Mouse (Mus musculus) myocyte (in vitro differentiated cells): ENCODE measurements at regions not wholly inside any gene's neighbourhood (a gene's known extent, or its start where the extent isn't known, plus 50 kb on each side); places are given as distances from the start of the nearest gene placed in this dataset.

Experiments
- H3K27me3 ChIP-seq: one replicate; pipeline ENCODE4 v1.6.1; 2011; ENCODE audit not compliant: control insufficient read depth, insufficient read depth, insufficient read length
- H3K36me3 ChIP-seq: one replicate; pipeline ENCODE4 v1.6.1; 2011; ENCODE audit not compliant: control insufficient read depth, insufficient read depth
- H3K4me2 ChIP-seq: one replicate; pipeline ENCODE4 v1.6.1; 2011; ENCODE audit warnings: low read depth, control low read depth
- H3K4me3 ChIP-seq: one replicate; pipeline ENCODE4 v1.5.1; 2011; ENCODE audit warnings: mild to moderate bottlenecking, control low read depth, moderate library complexity
- H3K79me2 ChIP-seq: one replicate; pipeline ENCODE4 v1.6.1; 2011; ENCODE audit not compliant: control insufficient read depth, insufficient read depth
- H3ac ChIP-seq: one replicate; pipeline ENCODE4 v1.6.1; 2011; ENCODE audit not compliant: control insufficient read depth, insufficient read length
- CEBPB ChIP-seq: IDR thresholded peaks from 2 replicates; pipeline ENCODE4 v1.6.1; 2011; ENCODE audit warnings: mild to moderate bottlenecking, moderate library complexity; ENCODE audit not compliant: poor library complexity, insufficient read depth, severe bottlenecking
- E2F4 ChIP-seq: IDR thresholded peaks from one replicate; pipeline ENCODE4 v1.6.1; 2011; ENCODE audit warnings: mild to moderate bottlenecking, control low read depth, moderate library complexity; ENCODE audit not compliant: insufficient read depth
- MAX ChIP-seq: IDR thresholded peaks from one replicate; pipeline ENCODE4 v1.6.1; 2011; ENCODE audit warnings: low read depth, mild to moderate bottlenecking, control low read depth
- MYOD1 ChIP-seq, 3 experiments: IDR thresholded peaks; one replicate each; pipeline ENCODE4 v1.6.1; 2011; ENCODE audit warnings: control low read depth in 2 of 3, low read depth in 2 of 3, mild to moderate bottlenecking in 2 of 3, moderate library complexity in 1 of 3; ENCODE audit not compliant: insufficient read length in 2 of 3, control insufficient read depth in 1 of 3
- MYOG ChIP-seq, 3 experiments: IDR thresholded peaks; one replicate each; pipeline ENCODE4 v1.6.1; 2011; ENCODE audit warnings: control low read depth in 2 of 3, low read depth in 2 of 3, mild to moderate bottlenecking in 2 of 3; ENCODE audit not compliant: insufficient read length in 2 of 3, control insufficient read depth in 1 of 3, insufficient read depth in 1 of 3
- POLR2A ChIP-seq: IDR thresholded peaks from one replicate; pipeline ENCODE4 v1.6.1; 2011; ENCODE audit warnings: low read depth, mild to moderate bottlenecking, control low read depth, moderate library complexity; ENCODE audit not compliant: insufficient read length
- POLR2AphosphoS2 ChIP-seq: IDR thresholded peaks from one replicate; pipeline ENCODE4 v1.6.1; 2011; ENCODE audit warnings: low read depth, control low read depth; ENCODE audit not compliant: insufficient read length
- REST ChIP-seq: IDR thresholded peaks from one replicate; pipeline ENCODE4 v1.6.1; 2011; ENCODE audit warnings: mild to moderate bottlenecking, control low read depth, moderate library complexity; ENCODE audit not compliant: insufficient read depth, insufficient read length
- SRF ChIP-seq: IDR thresholded peaks from one replicate; pipeline ENCODE4 v1.6.1; 2011; ENCODE audit warnings: low read depth; ENCODE audit not compliant: control insufficient read depth, insufficient read length
- TCF12 ChIP-seq: IDR thresholded peaks from one replicate; pipeline ENCODE4 v1.6.1; 2011; ENCODE audit warnings: mild to moderate bottlenecking, control low read depth; ENCODE audit not compliant: poor library complexity, insufficient read depth, severe bottlenecking
- TCF3 ChIP-seq: IDR thresholded peaks from one replicate; pipeline ENCODE4 v1.6.1; 2011; ENCODE audit warnings: low read depth, control low read depth; ENCODE audit not compliant: insufficient read length
- USF1 ChIP-seq: IDR thresholded peaks from one replicate; pipeline ENCODE4 v1.6.1; 2011; ENCODE audit warnings: low read depth, mild to moderate bottlenecking, control low read depth, moderate library complexity

DNA sequence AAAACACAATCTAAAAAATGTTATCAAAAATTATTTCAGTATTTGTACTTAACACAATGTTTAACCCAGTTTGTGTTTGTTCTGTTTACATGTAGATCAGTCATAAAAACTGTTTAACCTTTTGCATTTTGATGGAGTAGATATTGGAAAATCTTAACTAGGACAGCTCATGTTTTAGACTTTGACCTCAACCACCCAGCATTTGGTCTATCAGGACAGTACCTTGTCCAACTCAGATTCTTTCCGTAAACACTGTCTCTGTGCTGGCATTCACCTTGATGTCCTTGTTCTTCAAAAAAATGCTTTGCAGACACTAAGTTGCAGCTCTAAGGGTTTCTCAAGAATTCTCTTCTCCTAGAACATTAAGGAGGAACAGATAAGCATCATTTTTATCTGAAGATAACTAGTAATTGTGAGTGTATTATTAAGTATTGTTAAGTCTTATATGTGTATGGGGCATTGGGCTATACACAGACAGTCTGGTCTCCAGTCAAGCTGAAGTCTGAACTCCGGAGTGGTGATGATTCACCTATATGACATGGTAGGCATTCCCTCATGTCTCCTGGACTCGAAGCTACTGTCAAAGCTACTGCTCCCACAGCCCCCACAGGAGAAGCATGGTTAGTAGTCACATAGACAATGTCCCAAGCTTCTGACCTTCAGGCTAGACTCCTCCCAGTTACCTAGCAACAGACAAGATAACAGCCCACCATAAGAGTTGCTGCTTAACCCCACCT is 153.0 kb downstream of the Il15 start:
- no peak for TF ChIP-seq REST
- TF ChIP-seq CEBPB: no peak
- no peak for TF ChIP-seq MYOD1 (IDR thresholded peaks at IDR 0.05; ENCODE audit: control insufficient read depth in 1 of 3, insufficient read length in 2 of 3, low read depth in 2 of 3)
- no peak for TF ChIP-seq POLR2A
- no peak for TF ChIP-seq E2F4
- TF ChIP-seq MYOG (IDR thresholded peaks at IDR 0.05; ENCODE audit: control insufficient read depth in 1 of 3, insufficient read depth in 1 of 3, insufficient read length in 2 of 3, low read depth in 2 of 3): no peak
- H3K79me2 ChIP-seq: no peaks in the 10 kb centered on the region
- no peak overlapping the region for H3ac ChIP-seq
- no peaks in the 10 kb centered on the region for H3K27me3 ChIP-seq
- H3K4me3 ChIP-seq: no peak overlapping the region
- no peak overlapping the region for H3K4me2 ChIP-seq
- H3K36me3 ChIP-seq: no peaks in the 10 kb centered on the region

DNA sequence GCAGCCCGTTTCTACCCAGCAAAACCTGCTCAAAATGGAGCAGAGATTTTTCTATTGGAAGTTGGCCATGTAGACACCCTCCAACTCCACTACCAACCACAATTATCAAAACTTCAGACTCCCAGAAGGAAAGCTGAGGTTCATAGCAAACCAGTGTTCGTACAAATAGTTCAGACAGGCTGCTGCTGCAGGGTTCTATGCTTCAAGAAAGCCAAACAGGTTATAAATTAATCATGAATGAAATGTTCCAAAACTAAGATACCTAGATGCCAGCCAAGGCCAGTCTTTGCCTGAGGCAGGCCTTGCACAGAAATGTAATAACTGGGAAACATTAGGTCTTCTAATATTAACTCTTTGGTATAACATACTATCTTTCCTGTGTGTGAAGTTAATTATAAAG is 158.9 kb downstream of the Il15 start:
- Histone ChIP-seq H3K4me2 (no peak overlapping the region), H3K4me3 (no peak overlapping the region), H3ac (no peak overlapping the region), H3K36me3 (no peaks in the 10 kb centered on the region), H3K27me3 (no peaks in the 10 kb centered on the region), H3K79me2 (no peaks in the 10 kb centered on the region)
- TF ChIP-seq MYOD1 (IDR thresholded peaks at IDR 0.05; ENCODE audit: control insufficient read depth in 1 of 3, insufficient read length in 2 of 3, low read depth in 2 of 3) (no peak), REST (no peak), SRF (no peak), TCF3 (no peak), CEBPB (no peak), MAX (no peak), POLR2A (no peak), USF1 (no peak), POLR2AphosphoS2 (no peak), E2F4 (no peak), TCF12 (no peak), MYOG (IDR thresholded peaks at IDR 0.05; ENCODE audit: control insufficient read depth in 1 of 3, insufficient read depth in 1 of 3, insufficient read length in 2 of 3, low read depth in 2 of 3) (no peak)

DNA sequence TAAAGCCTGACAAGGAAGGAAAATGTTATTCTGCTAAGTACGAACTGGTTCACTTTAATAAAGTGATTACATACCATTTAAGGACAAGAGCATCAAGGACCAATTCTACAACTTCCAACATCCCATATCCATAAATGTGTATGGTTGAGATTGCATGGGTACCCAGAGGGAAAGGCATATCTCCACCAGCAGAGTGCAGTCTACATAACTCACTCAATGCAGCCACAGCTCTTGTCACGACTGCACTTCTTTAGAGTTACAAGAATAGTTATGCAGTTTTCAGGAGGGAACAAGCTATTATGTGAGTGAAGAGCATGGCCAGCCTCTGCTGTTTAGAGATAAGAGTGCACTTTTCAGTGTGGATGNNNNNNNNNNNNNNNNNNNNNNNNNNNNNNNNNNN is 173.1 kb downstream of the Il15 start:
- no peak overlapping the region for H3K4me3 ChIP-seq
- no peak overlapping the region for H3K4me2 ChIP-seq
- H3K27me3 ChIP-seq: no peaks in the 10 kb centered on the region
- H3K79me2 ChIP-seq: no peaks in the 10 kb centered on the region
- no peak overlapping the region for H3ac ChIP-seq
- no peak for TF ChIP-seq MYOG (IDR thresholded peaks at IDR 0.05; ENCODE audit: control insufficient read depth in 1 of 3, insufficient read depth in 1 of 3, insufficient read length in 2 of 3, low read depth in 2 of 3)
- TF ChIP-seq TCF12: no peak
- TF ChIP-seq POLR2AphosphoS2: no peak
- TF ChIP-seq MAX: no peak
- TF ChIP-seq CEBPB: no peak
- no peak for TF ChIP-seq E2F4
- TF ChIP-seq POLR2A: no peak
- TF ChIP-seq USF1: no peak
- no peak for TF ChIP-seq REST
- TF ChIP-seq MYOD1 (IDR thresholded peaks at IDR 0.05; ENCODE audit: control insufficient read depth in 1 of 3, insufficient read length in 2 of 3, low read depth in 2 of 3): no peak
- TF ChIP-seq SRF: no peak
- no peak for TF ChIP-seq TCF3
- H3K36me3 ChIP-seq: no peaks in the 10 kb centered on the region

DNA sequence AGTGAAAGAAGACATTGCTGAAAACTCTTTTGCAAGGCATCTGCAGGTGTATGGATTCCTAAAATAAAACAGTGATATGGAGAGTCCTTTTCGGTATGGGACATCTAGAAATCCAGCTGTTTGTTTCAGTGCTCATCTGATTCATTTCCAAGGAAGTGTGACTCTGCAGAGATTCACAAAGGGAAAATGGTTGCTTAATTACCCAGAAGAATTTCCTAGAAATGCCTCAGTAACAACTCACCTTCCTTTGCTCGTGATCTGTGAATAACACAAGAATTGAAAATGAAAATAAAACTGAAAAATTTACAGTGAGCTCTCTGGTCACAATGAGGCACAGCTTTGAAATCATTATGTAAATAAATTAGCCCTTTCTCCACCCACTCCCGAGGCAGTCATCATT is 201.3 kb downstream of the Il15 start:
- Histone ChIP-seq H3K36me3 (no peaks in the 10 kb centered on the region), H3K79me2 (no peaks in the 10 kb centered on the region)
- no peak for TF ChIP-seq CEBPB
- no peak for TF ChIP-seq POLR2A
- TF ChIP-seq USF1: no peak
- TF ChIP-seq POLR2AphosphoS2: no peak
- TF ChIP-seq MYOD1 (IDR thresholded peaks at IDR 0.05; ENCODE audit: control insufficient read depth in 1 of 3, insufficient read length in 2 of 3, low read depth in 2 of 3): no peak
- no peak for TF ChIP-seq TCF3
- TF ChIP-seq MYOG (IDR thresholded peaks at IDR 0.05; ENCODE audit: control insufficient read depth in 1 of 3, insufficient read depth in 1 of 3, insufficient read length in 2 of 3, low read depth in 2 of 3): no peak
- TF ChIP-seq MAX: no peak
- no peak for TF ChIP-seq SRF
- TF ChIP-seq E2F4: no peak
- no peak for TF ChIP-seq REST
- TF ChIP-seq TCF12: no peak

DNA sequence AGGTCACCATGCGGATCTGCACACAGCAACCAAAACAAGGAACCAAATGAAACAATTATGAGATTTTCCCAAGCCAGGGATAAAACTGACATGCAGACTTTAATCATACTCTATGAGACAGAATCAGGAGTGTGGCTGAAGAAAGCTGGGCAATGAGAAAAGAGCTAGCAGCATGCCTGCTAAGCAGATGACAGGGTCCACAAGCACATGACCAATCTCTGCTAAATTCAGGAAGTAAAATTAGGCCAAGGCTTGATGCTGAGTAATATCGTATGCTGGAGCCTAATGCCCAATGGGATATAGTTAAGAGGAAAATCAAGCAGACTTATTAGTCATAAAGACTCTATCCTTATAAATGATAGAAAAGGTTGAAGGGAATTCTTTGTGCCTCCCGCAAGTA is 202.8 kb downstream of the Il15 start:
- H3K4me2 ChIP-seq: no peak overlapping the region
- H3K27me3 ChIP-seq: no peaks in the 10 kb centered on the region
- H3K4me3 ChIP-seq: no peak overlapping the region
- TF ChIP-seq POLR2AphosphoS2 (no peak), REST (no peak), USF1 (no peak), TCF3 (no peak), MYOD1 (IDR thresholded peaks at IDR 0.05; ENCODE audit: control insufficient read depth in 1 of 3, insufficient read length in 2 of 3, low read depth in 2 of 3) (no peak), CEBPB (no peak), TCF12 (no peak)
- H3ac ChIP-seq: no peak overlapping the region
- H3K79me2 ChIP-seq: no peaks in the 10 kb centered on the region
- H3K36me3 ChIP-seq: no peaks in the 10 kb centered on the region

More for the DNA sequence above, 201.3 kb downstream of the Il15 start:
- no peak overlapping the region for H3K4me2 ChIP-seq
- H3K4me3 ChIP-seq: no peak overlapping the region
- no peaks in the 10 kb centered on the region for H3K27me3 ChIP-seq
- no peak overlapping the region for H3ac ChIP-seq
